Mouse (Mus musculus) adrenal gland (tissue): ENCODE measurements around the gene Meis1.

Experiments used
- intact Hi-C: fragments of 180-260 bp; cut with DNase I; formaldehyde crosslinking; loops from one replicate; pipeline ENCODE4 v1.15.1; 2025

Gene Meis1

GRCm38 (mm10) chr11:18867665-18868064 is 151.1 kb downstream of the Meis1 start:
- intact Hi-C loops: no loop called here

GRCm38 (mm10) chr11:18866198-18866836 is 152.5 kb downstream of the Meis1 start:
- intact Hi-C loops: no loop called here

- intact Hi-C loops: no loop called here
Observed at GRCm38 (mm10) chr11:18850772-18851171, 168.0 kb downstream of the Meis1 start.

- intact Hi-C loops: no loop called here
Observed at GRCm38 (mm10) chr11:18847650-18848049, 171.1 kb downstream of the Meis1 start.

- intact Hi-C loops: no loop called here
Observed at GRCm38 (mm10) chr11:18846472-18846871, 172.3 kb downstream of the Meis1 start.

- intact Hi-C loops: no loop called here
Observed at GRCm38 (mm10) chr11:18845900-18846299, 172.9 kb downstream of the Meis1 start.

GRCm38 (mm10) chr11:18845466-18845865 is 173.3 kb downstream of the Meis1 start:
- intact Hi-C loops: no loop called here

GRCm38 (mm10) chr11:18830087-18830486 is 188.7 kb downstream of the Meis1 start:
- intact Hi-C loops: no loop called here
